Mouse (Mus musculus) lung, adult 2 months (tissue): ENCODE data around the gene Qrfp. TPM values are rescaled to one million over a fixed set of nuclear protein-coding genes. Genes with fewer than 3 reads are reported as not detected.

Experiments used
- DNase-seq: peaks from one replicate; pipeline ENCODE4 v3.0.0; 2022
- H3K4me1 ChIP-seq: fragments of 200-500 bp; 2 replicates; pipeline ENCODE4 v1.6.1; 2011; ENCODE audit warnings: low read length; ENCODE audit not compliant: control insufficient read depth, insufficient read depth
- H3K4me3 ChIP-seq: fragments of 200-500 bp; replicated peaks from 2 replicates; pipeline ENCODE3; 2011; ENCODE audit warnings: low read depth, mild to moderate bottlenecking, control low read depth, low read length; ENCODE audit errors: extremely low read depth
- CTCF ChIP-seq: fragments of 200-500 bp; IDR thresholded peaks from 2 replicates; pipeline ENCODE4 v1.5.1; 2011; ENCODE audit warnings: mild to moderate bottlenecking, low read length, control low read depth; ENCODE audit not compliant: insufficient read depth
- POLR2A ChIP-seq: fragments of 200-500 bp; IDR thresholded peaks from 2 replicates; pipeline ENCODE4 v1.6.1; 2011; ENCODE audit warnings: low read depth, mild to moderate bottlenecking, control low read depth, low read length, borderline replicate concordance; ENCODE audit errors: extremely low read depth
- WGBS: fragments of 180-500 bp; shearing (Covaris S2); methylation state at CpG from one replicate; pipeline ENCODE4 v1.1.7; 2018; 5-methylcytosine and 5-hydroxymethylcytosine counted together
- polyA plus RNA-seq: library from polyadenylated mRNA; depleted of rRNA; stranded (reverse); fragments of >200 nt; gene quantifications from 2 replicates; pipeline ENCODE4 v1.2.3, GENCODE M21; 2012

Qrfp gene
- polyA plus RNA-seq, 1 experiment: 0.13 TPM

GRCm38 (mm10) chr2:31803480-31803879 lies 6.9 kb downstream of the Qrfp start:
- no peaks in the 10 kb centered on the region for H3K4me1 ChIP-seq
- no peak for DNase-seq
- 57% methylated on average over 14 of the region's 14 CpGs for WGBS
- no peak overlapping the region for H3K4me3 ChIP-seq
- TF ChIP-seq CTCF (no peak), POLR2A (no peak)

- DNase-seq: no peak
- TF ChIP-seq POLR2A: no peak
- no peak for TF ChIP-seq CTCF
- H3K4me1 ChIP-seq: no peaks in the 10 kb centered on the region
- 74% methylated on average over 8 of the region's 8 CpGs for WGBS
- no peak overlapping the region for H3K4me3 ChIP-seq
Observed at GRCm38 (mm10) chr2:31802811-31803210, 7.6 kb downstream of the Qrfp start.

- H3K4me1 ChIP-seq: no peaks in the 10 kb centered on the region
- no peak overlapping the region for H3K4me3 ChIP-seq
- DNase-seq: no peak
- TF ChIP-seq POLR2A: no peak
- no peak for TF ChIP-seq CTCF
- 78% methylated on average over 9 of the region's 9 CpGs for WGBS
Observed at GRCm38 (mm10) chr2:31801416-31801815, 9.0 kb downstream of the Qrfp start.

- 81% methylated on average over 3 of the region's 3 CpGs for WGBS
- Histone ChIP-seq H3K4me3 (no peak overlapping the region), H3K4me1 (no peaks in the 10 kb centered on the region)
- no peak for TF ChIP-seq CTCF
- TF ChIP-seq POLR2A: no peak
- no peak for DNase-seq
Observed at GRCm38 (mm10) chr2:31796943-31797342, 13.4 kb downstream of the Qrfp start.

- DNase-seq: no peak
- H3K4me1 ChIP-seq: no peaks in the 10 kb centered on the region
- no peak for TF ChIP-seq CTCF
- TF ChIP-seq POLR2A: no peak
- no peak overlapping the region for H3K4me3 ChIP-seq
- WGBS: 76% methylated on average over 6 of the region's 6 CpGs
Observed at GRCm38 (mm10) chr2:31792611-31793010, 17.8 kb downstream of the Qrfp start.

- WGBS: 88% methylated on average over 8 of the region's 8 CpGs
- Histone ChIP-seq H3K4me3 (no peak overlapping the region), H3K4me1 (no peaks in the 10 kb centered on the region)
- TF ChIP-seq POLR2A (no peak), CTCF (no peak)
- DNase-seq: no peak
Observed at GRCm38 (mm10) chr2:31791260-31791659, 19.1 kb downstream of the Qrfp start.

- Histone ChIP-seq H3K4me1 (no peaks in the 10 kb centered on the region), H3K4me3 (no peak overlapping the region)
- DNase-seq: no peak
- TF ChIP-seq CTCF: no peak
- TF ChIP-seq POLR2A: no peak
- WGBS: 80% methylated on average over 13 of the region's 13 CpGs
Observed at GRCm38 (mm10) chr2:31790728-31791251, 19.6 kb downstream of the Qrfp start.

- TF ChIP-seq CTCF (no peak), POLR2A (no peak)
- DNase-seq: no peak
- H3K4me1 ChIP-seq: no peaks in the 10 kb centered on the region
- WGBS: 83% methylated on average over 2 of the region's 2 CpGs
- no peak overlapping the region for H3K4me3 ChIP-seq
Observed at GRCm38 (mm10) chr2:31789215-31789614, 21.2 kb downstream of the Qrfp start.

- H3K4me1 ChIP-seq: no peaks in the 10 kb centered on the region
- no peak overlapping the region for H3K4me3 ChIP-seq
- no peak for DNase-seq
- TF ChIP-seq CTCF (no peak), POLR2A (no peak)
- 67% methylated on average over 3 of the region's 3 CpGs for WGBS
Observed at GRCm38 (mm10) chr2:31788227-31788626, 22.2 kb downstream of the Qrfp start.

GRCm38 (mm10) chr2:31787029-31787428 lies 23.4 kb downstream of the Qrfp start:
- no peak overlapping the region for H3K4me3 ChIP-seq
- WGBS: 19% methylated on average over 7 of the region's 7 CpGs
- DNase-seq: peak; percentile 75
- TF ChIP-seq CTCF: peak; percentile 92
- no peak for TF ChIP-seq POLR2A
- H3K4me1 ChIP-seq: no peaks in the 10 kb centered on the region
